Mouse (Mus musculus): Measurements from ENCODE around the gene Fhit.

DNA sequence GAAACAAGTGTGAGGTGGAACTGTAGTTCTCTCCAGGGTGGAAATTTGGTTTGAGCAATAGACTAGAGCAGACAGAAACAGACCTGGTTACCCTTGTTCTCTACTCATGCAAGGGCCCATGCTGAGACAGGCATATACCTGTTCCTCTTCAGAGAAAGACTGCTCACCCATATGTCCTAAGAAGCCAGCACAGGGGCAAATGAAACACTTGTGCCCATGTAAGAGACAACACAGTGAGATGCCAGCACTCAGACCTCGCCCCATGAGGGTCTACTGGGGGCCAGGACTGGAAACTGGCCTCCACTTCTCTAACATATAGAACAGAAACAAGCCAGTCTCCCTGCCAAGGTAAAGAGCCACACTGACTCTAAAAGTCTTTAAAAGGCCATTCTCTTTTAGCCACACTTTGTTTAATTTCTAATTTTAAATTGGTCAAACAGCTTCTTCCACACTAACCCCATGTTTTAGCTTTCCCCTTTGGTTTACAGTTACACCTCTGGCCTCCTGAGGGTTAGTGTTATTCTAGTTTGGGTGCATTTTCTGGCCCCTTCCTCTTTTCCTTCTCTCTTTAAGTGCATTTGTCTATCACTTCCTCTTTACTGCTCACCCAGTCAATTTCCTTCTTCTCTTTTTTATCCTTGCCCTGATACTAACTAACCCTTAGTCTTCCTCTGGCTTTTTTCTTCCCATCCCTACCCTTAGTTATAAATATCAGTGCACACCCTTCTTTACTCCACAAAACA lies 722.7 kb downstream of the Fhit start:
- no peak for TF ChIP-seq CTCF (IDR thresholded peaks at IDR 0.05; ENCODE audit: extremely low read depth, insufficient read length, insufficient replicate concordance, low read depth, low read length)
- TF ChIP-seq POLR2A (IDR thresholded peaks at IDR 0.05; ENCODE audit: low read depth, low read length), result no peak

Measured in small intestine, adult 2 months (tissue).